Mouse (Mus musculus) neutrophil, adult 65 days (primary cell): ENCODE data around the gene Isg20. TPM values are rescaled to one million over a fixed set of nuclear protein-coding genes. Genes with fewer than 3 reads are reported as not detected.

Experiments used
- total RNA-seq: library from RNA; stranded (reverse); gene quantifications from 2 replicates; pipeline ENCODE4 v1.2.4, GENCODE M21; 2023

Isg20 gene
- total RNA-seq = 35.0 and 43.3 TPM in 2 replicates

DNA sequence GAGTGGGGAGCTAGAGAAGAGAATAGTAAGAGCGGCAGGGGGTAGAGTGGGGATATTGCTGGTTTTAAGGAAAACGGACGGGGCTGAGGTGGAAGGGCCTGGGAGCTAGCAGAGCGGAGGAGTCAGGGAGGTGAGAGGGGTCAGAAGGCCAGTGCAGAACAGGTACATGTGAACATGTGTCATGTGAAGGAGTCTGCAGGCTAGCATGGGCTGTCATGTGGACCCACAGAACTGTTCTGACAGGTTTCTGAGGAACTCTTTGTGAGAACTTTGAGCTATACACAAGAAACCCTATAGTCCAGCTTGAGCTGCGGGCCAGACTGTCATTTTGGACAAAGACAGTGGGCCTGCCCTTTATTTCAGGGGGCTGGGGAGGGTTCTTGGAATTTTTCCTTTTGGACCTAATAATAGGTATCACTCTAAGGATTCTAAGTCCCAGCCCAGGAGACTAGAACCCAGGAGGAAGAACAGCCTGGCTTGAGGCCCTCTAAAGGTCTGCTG is at the start of gene Isg20:
TSS of gene Isg20 (plus strand) at position 451 of the 501 bp plus-strand sequence.

DNA sequence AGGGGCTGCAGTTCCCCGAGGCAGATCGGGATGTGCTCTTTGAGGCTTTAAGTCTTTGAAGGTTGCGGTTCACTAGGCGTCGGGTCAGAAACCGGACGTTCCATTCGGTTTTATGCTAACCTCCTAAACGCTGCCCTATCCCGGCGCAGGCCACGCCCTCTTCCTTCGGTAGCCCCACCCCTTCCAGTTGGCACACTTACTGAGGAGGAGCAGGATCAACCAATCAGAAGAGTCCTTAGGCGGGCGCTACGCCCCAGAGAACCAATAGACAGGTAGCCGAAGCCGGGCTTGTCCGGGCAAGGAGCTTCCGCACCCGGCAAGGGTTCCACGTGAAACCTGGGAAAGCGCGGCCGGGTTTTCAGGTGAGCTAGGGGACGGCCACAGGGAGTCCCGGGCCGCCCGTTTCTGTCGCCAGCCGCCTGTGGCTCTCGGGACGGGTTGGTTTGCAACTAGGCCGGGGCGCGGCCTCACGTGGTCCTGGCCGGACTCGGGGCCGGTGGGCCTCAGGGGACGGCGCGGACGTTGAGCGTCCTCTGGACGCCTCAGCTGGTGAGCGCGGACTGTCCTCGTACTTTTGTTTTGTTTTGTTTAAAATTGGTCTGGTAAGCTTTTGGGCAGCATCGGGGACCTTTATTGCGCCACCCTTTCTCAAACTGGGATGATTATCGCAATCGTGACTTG is 17.4 kb upstream of the Isg20 start, which contains the start of gene Aen:
TSS of gene Aen (plus strand) at position 202 of the 681 bp plus-strand sequence.

Other genes starting within 250 kb of the Isg20 start
- gene Ntrk3, start 175.4 kb upstream of the Isg20 start, total RNA-seq = 0.11 TPM in 1 of 2 replicates, not detected in the other
- 14.7 and 19.3 TPM in 2 replicates for gene Mrps11, start 130.3 kb upstream of the Isg20 start, total RNA-seq
- 11.3 and 12.7 TPM in 2 replicates for gene Mrpl46, start 129.9 kb upstream of the Isg20 start, total RNA-seq
- 3.6 and 3.7 TPM in 2 replicates for gene Det1, start 66.2 kb upstream of the Isg20 start, total RNA-seq
- gene Aen, start 17.6 kb upstream of the Isg20 start, total RNA-seq = 5.3 and 7.4 TPM in 2 replicates
- not detected in 2 replicates for gene Acan, start 140.1 kb downstream of the Isg20 start, total RNA-seq
- not detected in 2 replicates for gene Hapln3, start 217.6 kb downstream of the Isg20 start, total RNA-seq
- 6.7 and 7.1 TPM in 2 replicates for gene Mfge8, start 235.6 kb downstream of the Isg20 start, total RNA-seq